Mouse (Mus musculus): ENCODE results near the gene Tulp4. TPM values are rescaled to one million over a fixed set of nuclear protein-coding genes. Genes with fewer than 3 reads are reported as not detected.

The Tulp4 gene
- polyA plus RNA-seq, 2 experiments: 4.7 to 21.4 TPM

DNA sequence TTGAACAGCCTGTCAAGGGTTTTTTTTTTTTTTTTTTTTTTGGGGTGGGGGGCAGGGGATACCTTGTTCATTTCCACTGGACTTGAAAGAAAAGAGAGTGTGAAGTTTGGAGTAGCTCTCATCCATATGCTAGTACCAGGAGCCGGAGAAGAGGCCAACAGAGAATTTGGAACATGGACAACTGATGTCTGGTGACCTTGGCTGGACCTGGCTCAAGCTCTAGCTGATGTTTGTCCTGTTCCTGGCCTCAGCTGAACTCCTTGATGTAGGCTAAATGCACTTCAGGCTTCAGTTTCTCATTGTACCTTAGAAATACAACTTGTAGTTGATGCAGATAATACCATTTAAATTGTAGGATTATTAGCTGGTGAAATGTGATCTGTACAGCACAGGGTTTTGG, 56.5 kb downstream of the Tulp4 start:
- 56% methylated on average over 1 of the region's 1 CpGs for WGBS (ENCODE audit: insufficient replicate concordance)

DNA sequence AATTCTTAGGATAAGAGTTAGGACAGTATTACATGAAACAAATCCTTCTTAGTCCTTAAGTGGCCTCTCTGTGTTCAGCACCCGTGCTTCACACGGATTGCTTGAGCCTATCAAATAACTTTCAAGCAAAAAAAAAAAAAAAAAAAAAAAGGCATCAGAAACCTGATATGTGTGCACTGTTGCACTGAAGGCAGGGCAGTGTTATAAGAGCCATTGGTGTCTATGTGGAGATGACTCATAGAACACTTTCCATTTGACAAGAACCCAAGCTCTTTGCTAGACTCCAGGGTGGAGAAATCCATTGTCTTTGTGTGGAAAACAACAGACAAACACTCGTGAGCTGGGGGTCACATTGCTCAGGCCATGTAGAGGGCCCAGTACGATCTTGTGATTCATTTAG, 58.7 kb downstream of the Tulp4 start:
- no peak overlapping the region for H3K9ac ChIP-seq (replicated peaks)
- no peaks in the 10 kb centered on the region for H3K9me3 ChIP-seq (ENCODE audit: control insufficient read depth, low read length)
- H3K27me3 ChIP-seq (ENCODE audit: control insufficient read depth, insufficient read depth, low read length): no peaks in the 10 kb centered on the region
- 52% methylated on average over 4 of the region's 4 CpGs for WGBS (ENCODE audit: insufficient replicate concordance)
- no peak for ATAC-seq (ENCODE audit: insufficient read depth)
- no peak overlapping the region for H3K27ac ChIP-seq
- H3K4me3 ChIP-seq (ENCODE audit: insufficient read depth in 1 of 2, low read depth in 2 of 2, low read length in 2 of 2): no peak overlapping the region
- no peaks in the 10 kb centered on the region for H3K4me1 ChIP-seq (replicated peaks; ENCODE audit: control insufficient read depth in 2 of 2, insufficient read depth in 2 of 2, low read length in 1 of 2)
- H3K4me2 ChIP-seq (ENCODE audit: low read depth): no peak overlapping the region
- DNase-seq (ENCODE audit: low read depth in 3 of 3, low spot score in 3 of 3): no peak
- no peaks in the 10 kb centered on the region for H3K36me3 ChIP-seq (replicated peaks; ENCODE audit: control insufficient read depth, insufficient read depth, low read depth)
- TF ChIP-seq EP300 (IDR thresholded peaks at IDR 0.05; ENCODE audit: low read depth) (no peak), CTCF (IDR thresholded peaks at IDR 0.05; ENCODE audit: low read depth) (no peak)

More for the DNA sequence above, 56.5 kb downstream of the Tulp4 start:
- Histone ChIP-seq H3K4me2 (ENCODE audit: low read depth) (no peak overlapping the region), H3K4me3 (ENCODE audit: insufficient read depth in 1 of 2, low read depth in 2 of 2, low read length in 2 of 2) (no peak overlapping the region), H3K27ac (no peak overlapping the region), H3K9me3 (ENCODE audit: control insufficient read depth, low read length) (no peaks in the 10 kb centered on the region), H3K9ac (replicated peaks) (no peak overlapping the region), H3K4me1 (replicated peaks; ENCODE audit: control insufficient read depth in 2 of 2, insufficient read depth in 2 of 2, low read length in 1 of 2) (no peaks in the 10 kb centered on the region), H3K27me3 (ENCODE audit: control insufficient read depth, insufficient read depth, low read length) (no peaks in the 10 kb centered on the region), H3K36me3 (replicated peaks; ENCODE audit: control insufficient read depth, insufficient read depth, low read depth) (no peaks in the 10 kb centered on the region)
- no peak for ATAC-seq (ENCODE audit: insufficient read depth)
- TF ChIP-seq EP300 (IDR thresholded peaks at IDR 0.05; ENCODE audit: low read depth) (no peak), CTCF (IDR thresholded peaks at IDR 0.05; ENCODE audit: low read depth) (no peak)
- no peak for DNase-seq (ENCODE audit: low read depth in 3 of 3, low spot score in 3 of 3)

DNA sequence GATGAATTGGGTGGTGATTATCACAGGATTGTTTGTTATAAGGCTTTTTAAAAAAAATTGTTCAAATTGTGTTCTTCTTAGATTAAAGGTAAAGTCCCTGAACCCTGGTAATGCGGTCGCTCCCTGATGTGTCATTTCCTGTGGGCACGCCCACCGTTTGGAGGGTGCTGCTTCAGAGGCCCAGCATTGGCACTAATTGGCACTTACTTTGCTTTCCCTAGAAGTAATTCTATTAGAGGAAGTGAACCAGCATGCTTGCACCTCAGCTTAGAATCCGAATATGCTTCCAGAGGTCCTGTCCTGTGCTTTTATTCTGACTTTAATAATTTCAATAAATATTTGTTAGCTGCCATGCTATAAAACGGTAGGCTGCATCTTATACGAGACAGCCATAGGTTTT, 66.2 kb downstream of the Tulp4 start:
- no peaks in the 10 kb centered on the region for H3K9me3 ChIP-seq (ENCODE audit: control insufficient read depth, low read length)
- H3K4me2 ChIP-seq (ENCODE audit: low read depth): no peak overlapping the region
- H3K27ac ChIP-seq: no peak overlapping the region
- TF ChIP-seq EP300 (IDR thresholded peaks at IDR 0.05; ENCODE audit: low read depth) (no peak), CTCF (IDR thresholded peaks at IDR 0.05; ENCODE audit: low read depth) (no peak)
- H3K36me3 ChIP-seq (replicated peaks; ENCODE audit: control insufficient read depth, insufficient read depth, low read depth): no peaks in the 10 kb centered on the region
- H3K27me3 ChIP-seq (ENCODE audit: control insufficient read depth, insufficient read depth, low read length): no peaks in the 10 kb centered on the region
- peaks cover 0 to 7% of the 10 kb centered on the region in 2 experiments; a peak in 1 of 4 replicates for H3K4me1 ChIP-seq (replicated peaks; ENCODE audit: control insufficient read depth in 2 of 2, insufficient read depth in 2 of 2, low read length in 1 of 2)
- ATAC-seq (ENCODE audit: insufficient read depth): no peak
- H3K4me3 ChIP-seq (ENCODE audit: insufficient read depth in 1 of 2, low read depth in 2 of 2, low read length in 2 of 2): no peak overlapping the region
- DNase-seq (ENCODE audit: low read depth in 3 of 3, low spot score in 3 of 3): no peak
- 18% methylated on average over 7 of the region's 7 CpGs for WGBS (ENCODE audit: insufficient replicate concordance)
- no peak overlapping the region for H3K9ac ChIP-seq (replicated peaks)

DNA sequence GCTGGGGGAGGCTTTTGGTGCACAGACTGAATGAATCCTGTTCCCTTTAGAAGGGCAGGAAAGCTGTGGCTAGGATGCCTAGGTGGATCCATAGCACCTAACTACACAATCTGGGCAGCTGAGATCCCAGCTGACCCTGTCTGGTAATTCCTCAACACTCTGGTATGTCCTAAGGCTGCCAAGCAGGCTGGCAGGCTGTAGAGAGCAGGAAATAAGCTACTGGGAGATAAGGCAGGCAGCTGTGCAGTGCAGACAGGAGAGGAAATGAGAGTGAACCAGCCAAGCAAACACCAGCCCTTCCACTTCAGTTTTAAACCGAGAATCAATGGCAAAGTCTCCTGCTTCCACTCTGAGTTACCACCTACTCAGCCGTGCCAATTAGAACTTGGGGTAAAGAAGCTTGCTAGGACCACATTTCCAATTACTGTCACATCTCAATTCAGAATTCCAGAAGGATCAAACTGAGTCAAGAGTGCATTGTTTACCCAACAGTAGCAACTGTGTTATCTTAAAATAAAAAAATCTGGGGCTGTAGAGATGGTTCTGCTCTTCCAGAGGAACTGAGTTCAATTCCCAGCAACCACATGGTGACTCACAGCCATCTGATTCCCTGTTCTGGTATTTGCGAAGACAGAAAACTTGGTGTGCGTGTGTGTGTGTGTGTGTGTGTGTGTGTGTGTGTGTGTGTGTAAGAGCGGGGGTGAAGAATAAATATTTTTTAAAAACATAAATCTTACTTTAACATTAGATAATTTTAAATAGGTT, 66.9 kb downstream of the Tulp4 start:
- Histone ChIP-seq H3K9me3 (ENCODE audit: control insufficient read depth, low read length) (no peaks in the 10 kb centered on the region), H3K4me2 (ENCODE audit: low read depth) (no peak overlapping the region), H3K27ac (no peak overlapping the region), H3K9ac (replicated peaks) (no peak overlapping the region), H3K27me3 (ENCODE audit: control insufficient read depth, insufficient read depth, low read length) (no peaks in the 10 kb centered on the region), H3K36me3 (replicated peaks; ENCODE audit: control insufficient read depth, insufficient read depth, low read depth) (no peaks in the 10 kb centered on the region), H3K4me1 (replicated peaks; ENCODE audit: control insufficient read depth in 2 of 2, insufficient read depth in 2 of 2, low read length in 1 of 2) (peaks cover 0 to 7% of the 10 kb centered on the region in 2 experiments; a peak in 1 of 4 replicates), H3K4me3 (ENCODE audit: insufficient read depth in 1 of 2, low read depth in 2 of 2, low read length in 2 of 2) (no peak overlapping the region)
- 23% methylated on average over 5 of the region's 5 CpGs for WGBS (ENCODE audit: insufficient replicate concordance)
- TF ChIP-seq EP300 (IDR thresholded peaks at IDR 0.05; ENCODE audit: low read depth) (no peak), CTCF (IDR thresholded peaks at IDR 0.05; ENCODE audit: low read depth) (no peak)
- ATAC-seq (ENCODE audit: insufficient read depth) (no peak), DNase-seq (ENCODE audit: low read depth in 3 of 3, low spot score in 3 of 3) (peak in 1 of 3 experiments; percentile 3)

GRCm38 (mm10) chr17:6174574-6174973, 68.3 kb downstream of the Tulp4 start:
- ATAC-seq (ENCODE audit: insufficient read depth) (no peak), DNase-seq (ENCODE audit: low read depth in 3 of 3, low spot score in 3 of 3) (no peak)
- H3K9me3 ChIP-seq (ENCODE audit: control insufficient read depth, low read length): no peaks in the 10 kb centered on the region
- TF ChIP-seq EP300 (IDR thresholded peaks at IDR 0.05; ENCODE audit: low read depth) (no peak), CTCF (IDR thresholded peaks at IDR 0.05; ENCODE audit: low read depth) (no peak)
- no peak overlapping the region for H3K4me2 ChIP-seq (ENCODE audit: low read depth)
- H3K27me3 ChIP-seq (ENCODE audit: control insufficient read depth, insufficient read depth, low read length): no peaks in the 10 kb centered on the region
- WGBS (ENCODE audit: insufficient replicate concordance): 45% methylated on average over 1 of the region's 1 CpGs
- H3K4me3 ChIP-seq (ENCODE audit: insufficient read depth in 1 of 2, low read depth in 2 of 2, low read length in 2 of 2): no peak overlapping the region
- H3K9ac ChIP-seq (replicated peaks): no peak overlapping the region
- no peaks in the 10 kb centered on the region for H3K36me3 ChIP-seq (replicated peaks; ENCODE audit: control insufficient read depth, insufficient read depth, low read depth)
- H3K4me1 ChIP-seq (replicated peaks; ENCODE audit: control insufficient read depth in 2 of 2, insufficient read depth in 2 of 2, low read length in 1 of 2): peaks cover 0 to 7% of the 10 kb centered on the region in 2 experiments; a peak in 1 of 4 replicates
- H3K27ac ChIP-seq: no peak overlapping the region
